Mouse (Mus musculus) layer of hippocampus, postnatal 10 days (tissue): Measurements from ENCODE around the gene Whamm. TPM values are rescaled to one million over a fixed set of nuclear protein-coding genes. Genes with fewer than 3 reads are reported as not detected.

Experiments
- DNase-seq, 2 experiments: peaks; one replicate each; pipeline ENCODE4 v3.0.0; 2021; ENCODE audit warnings: low spot score in 2 of 2
- total RNA-seq, 2 experiments: library from RNA; stranded (reverse); gene quantifications; 2 replicates each; pipeline ENCODE4 v1.2.3; 2021

The Whamm gene
- total RNA-seq, 2 experiments from 2014 or later, result 15.3 to 19.9 TPM

GRCm38 (mm10) chr7:81595056-81595455 lies 24.0 kb downstream of the Whamm start:
- DNase-seq, result no peak

- DNase-seq, result no peak
Measured at GRCm38 (mm10) chr7:81596086-81596485, 25.0 kb downstream of the Whamm start.

GRCm38 (mm10) chr7:81597660-81598059 lies 26.6 kb downstream of the Whamm start:
- DNase-seq, result no peak

GRCm38 (mm10) chr7:81599379-81600280 lies 28.6 kb downstream of the Whamm start:
- no peak for DNase-seq

- DNase-seq, result no peak
Measured at GRCm38 (mm10) chr7:81604991-81605390, 33.9 kb downstream of the Whamm start.

- no peak for DNase-seq
Measured at GRCm38 (mm10) chr7:81605489-81605888, 34.4 kb downstream of the Whamm start.

GRCm38 (mm10) chr7:81606452-81606851 lies 35.4 kb downstream of the Whamm start:
- DNase-seq, result no peak

GRCm38 (mm10) chr7:81610125-81610524 lies 39.1 kb downstream of the Whamm start:
- no peak for DNase-seq

- DNase-seq, result no peak
Measured at GRCm38 (mm10) chr7:81612856-81613635, 42.0 kb downstream of the Whamm start.

- no peak for DNase-seq
Measured at GRCm38 (mm10) chr7:81615031-81615430, 44.0 kb downstream of the Whamm start.

GRCm38 (mm10) chr7:81622793-81623192 lies 51.7 kb downstream of the Whamm start:
- DNase-seq, result no peak

- DNase-seq, result no peak
Measured at GRCm38 (mm10) chr7:81623767-81624166, 52.7 kb downstream of the Whamm start.

- DNase-seq, result peak in 1 of 2 experiments; percentile 36
Measured at GRCm38 (mm10) chr7:81626460-81626859, 55.4 kb downstream of the Whamm start.

- no peak for DNase-seq
Measured at GRCm38 (mm10) chr7:81631261-81631660, 60.2 kb downstream of the Whamm start.

- no peak for DNase-seq
Measured at GRCm38 (mm10) chr7:81632586-81632985, 61.5 kb downstream of the Whamm start.

- no peak for DNase-seq
Measured at GRCm38 (mm10) chr7:81641101-81641500, 70.0 kb downstream of the Whamm start.

GRCm38 (mm10) chr7:81644551-81645235 lies 73.6 kb downstream of the Whamm start:
- no peak for DNase-seq
